Mouse (Mus musculus) c-Kit-positive CD71-positive TER-119-positive erythroid progenitor cells, embryonic 14.5 days (primary cell): ENCODE measurements around the gene Fam162b.
A peak's percentile ranks its signal among the peaks of the same experiment; 100 is the strongest.

ENCODE experiments used
- DNase-seq: peaks from one replicate; pipeline ENCODE4 v3.0.0-alpha.2; 2013; ENCODE audit warnings: low spot score

Gene Fam162b

DNA sequence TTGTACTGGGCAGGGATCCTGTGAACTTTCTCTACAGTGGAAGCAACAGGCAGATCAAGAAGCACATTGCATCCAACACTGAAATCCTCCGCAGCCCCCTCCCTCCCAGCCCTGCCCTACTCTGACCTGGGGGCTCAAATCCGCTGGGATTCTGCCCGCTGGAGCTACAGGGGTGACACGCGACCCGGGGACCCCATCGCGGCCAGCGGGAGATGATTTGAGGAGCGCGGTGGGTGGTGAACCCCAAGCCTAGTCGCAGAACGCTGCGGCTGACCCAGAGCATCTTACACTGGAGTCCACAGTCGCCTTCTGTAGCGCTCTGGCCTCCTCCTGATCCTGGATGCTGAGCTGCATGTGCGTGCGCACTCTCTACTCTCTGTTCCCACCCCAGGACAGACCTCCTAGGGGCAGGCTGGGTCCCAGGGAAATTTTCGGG, at the start of gene Fam162b:
Fam162b (minus strand) TSS at position 379 of the 436 bp plus-strand sequence.
- DNase-seq, result no peak

DNA sequence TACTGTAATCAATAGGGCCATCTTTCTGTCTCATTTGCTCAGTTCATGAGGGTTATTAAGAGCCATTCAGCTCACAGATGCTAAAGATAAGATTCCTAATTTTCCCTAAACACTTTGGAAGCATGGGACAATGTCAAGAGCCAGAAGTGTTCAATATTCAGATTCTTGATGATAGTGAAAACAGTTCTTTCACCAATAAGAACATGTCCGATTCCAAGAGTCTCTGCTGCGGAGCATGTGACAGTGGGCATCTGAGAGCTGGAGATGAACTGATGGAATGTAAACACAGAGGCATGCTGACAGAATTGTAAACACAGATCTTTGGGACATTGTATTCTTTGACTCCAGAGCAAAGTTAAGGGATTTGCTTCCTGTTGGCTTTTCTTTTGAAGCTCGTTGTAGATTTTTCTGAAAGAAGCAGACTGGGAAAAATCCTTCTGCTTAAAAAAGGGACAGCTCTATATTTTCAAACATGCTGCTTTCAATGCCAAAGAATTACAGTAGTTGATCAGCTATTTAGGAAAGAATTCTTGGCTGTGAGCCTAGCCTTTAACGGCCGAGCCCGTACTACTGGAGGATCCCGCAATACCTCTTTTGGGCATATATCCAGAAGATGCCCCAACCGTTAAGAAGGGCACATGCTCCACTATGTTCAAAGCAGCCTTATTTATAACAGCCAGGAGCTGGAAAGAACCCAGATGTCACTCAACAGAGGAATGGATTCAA, 41.3 kb upstream of the Fam162b start, which contains the start of gene Gprc6a:
Gprc6a (minus strand) TSS at position 51 of the 726 bp plus-strand sequence.
- no peak for DNase-seq

DNA sequence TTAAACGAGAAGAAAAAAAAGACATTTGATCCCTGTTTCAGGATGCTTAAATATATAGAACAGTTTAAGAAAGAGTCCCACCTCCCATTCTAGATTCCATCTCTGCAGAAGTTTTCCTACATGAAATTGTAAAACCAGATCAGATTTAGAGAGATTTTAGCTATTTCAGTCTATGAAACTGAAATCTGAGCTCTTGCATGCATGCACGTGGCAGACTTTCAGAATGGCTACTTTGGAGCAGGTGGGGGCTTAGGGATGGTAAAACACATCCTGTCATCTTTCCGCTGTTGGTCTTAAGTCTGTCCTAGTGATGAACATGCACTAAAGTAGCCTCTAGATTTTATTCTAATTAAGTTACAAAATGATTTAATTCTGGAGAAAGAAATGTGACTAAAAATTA, 30.9 kb upstream of the Fam162b start:
- DNase-seq, result no peak

DNA sequence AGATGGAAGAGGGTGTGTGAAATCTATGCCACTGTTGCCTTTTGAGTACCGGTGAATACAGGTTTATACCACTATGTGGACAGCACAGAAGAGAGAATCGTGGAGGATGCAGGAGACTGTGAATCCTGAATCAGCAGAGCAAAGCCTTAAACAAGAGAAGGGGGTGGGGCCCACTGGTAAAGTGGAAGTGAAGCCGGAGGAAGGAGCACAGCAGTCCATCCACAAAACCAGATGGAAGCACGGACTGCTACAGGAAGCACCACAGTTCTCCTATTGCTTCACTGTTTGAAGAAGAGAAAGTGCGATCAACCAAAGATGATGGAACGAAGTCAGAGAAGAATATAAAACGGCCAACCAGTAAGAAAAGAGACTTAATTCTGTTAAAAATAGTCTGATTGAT, 29.8 kb upstream of the Fam162b start:
- no peak for DNase-seq

DNA sequence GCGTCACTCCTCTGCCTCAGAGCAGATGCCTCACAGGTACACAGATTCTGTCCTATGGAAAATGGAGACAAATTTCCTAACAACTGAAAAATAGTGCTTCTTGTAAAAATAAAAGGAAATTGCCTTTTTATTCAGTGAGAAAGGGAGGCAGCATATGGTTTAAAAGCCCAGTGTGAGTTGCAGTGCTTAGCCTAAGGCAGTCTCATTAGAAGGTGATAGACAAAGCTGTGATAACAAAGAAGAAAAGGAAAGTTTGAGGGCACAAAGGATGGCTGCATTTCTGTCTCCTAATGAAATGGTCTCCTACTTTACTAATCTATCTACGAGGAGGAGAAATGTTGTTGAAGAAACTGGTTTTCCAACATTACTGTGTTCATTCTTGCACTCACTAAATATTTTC, 28.2 kb upstream of the Fam162b start:
- no peak for DNase-seq

DNA sequence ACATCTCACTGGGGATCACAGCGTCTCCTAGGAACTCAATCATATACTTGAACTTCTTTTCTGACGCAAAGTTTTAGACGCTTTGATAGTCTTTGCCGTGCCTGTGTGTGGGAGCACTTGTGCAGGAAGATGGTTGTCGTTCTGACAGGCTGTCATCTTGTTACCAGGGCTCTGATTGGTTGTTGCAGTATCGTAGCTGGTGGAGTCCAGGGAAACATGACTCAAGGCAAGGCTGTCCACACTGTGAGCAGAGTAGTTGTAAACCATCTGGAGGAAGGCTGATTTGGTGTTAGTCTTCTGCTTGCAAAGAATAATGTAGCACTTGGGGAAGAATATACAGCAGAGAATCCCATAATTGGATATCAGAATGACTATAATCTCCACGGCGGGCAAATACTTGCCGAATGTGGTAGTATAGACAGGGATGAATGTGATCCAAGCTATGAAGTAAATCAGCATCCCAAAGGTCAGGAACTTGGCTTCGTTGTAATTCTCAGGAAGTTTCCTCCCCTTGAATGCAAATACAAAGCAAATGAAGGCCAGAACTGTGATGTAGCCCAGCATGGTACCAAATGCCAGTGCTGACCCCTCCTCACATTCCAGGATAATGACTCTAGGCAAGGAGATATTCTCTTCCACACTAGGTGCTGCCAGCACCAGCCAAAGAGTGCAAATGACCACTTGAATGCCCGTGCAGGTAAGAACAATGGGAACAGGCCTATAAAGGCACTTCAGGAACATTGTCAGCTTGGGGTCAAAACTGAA, 24.7 kb upstream of the Fam162b start:
- no peak for DNase-seq

DNA sequence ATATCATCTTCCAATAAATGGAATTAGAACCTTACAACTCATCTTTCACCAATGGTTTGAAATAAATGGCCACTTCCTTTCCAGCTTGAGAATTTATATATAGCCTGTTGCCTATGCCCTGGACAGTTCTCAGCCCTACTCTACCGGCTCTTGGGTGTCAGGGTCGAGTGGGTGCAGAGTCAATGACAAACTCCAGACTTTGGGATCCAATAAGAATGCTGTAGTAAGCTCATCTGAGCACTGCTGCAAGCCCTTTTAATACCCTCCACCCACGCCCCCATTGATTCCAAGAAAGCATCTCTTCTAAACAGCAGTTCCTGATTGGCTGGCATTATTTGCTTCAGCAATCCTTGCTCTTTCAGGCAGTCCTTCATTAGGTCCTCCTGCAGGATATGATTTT, 23.1 kb upstream of the Fam162b start:
- no peak for DNase-seq

DNA sequence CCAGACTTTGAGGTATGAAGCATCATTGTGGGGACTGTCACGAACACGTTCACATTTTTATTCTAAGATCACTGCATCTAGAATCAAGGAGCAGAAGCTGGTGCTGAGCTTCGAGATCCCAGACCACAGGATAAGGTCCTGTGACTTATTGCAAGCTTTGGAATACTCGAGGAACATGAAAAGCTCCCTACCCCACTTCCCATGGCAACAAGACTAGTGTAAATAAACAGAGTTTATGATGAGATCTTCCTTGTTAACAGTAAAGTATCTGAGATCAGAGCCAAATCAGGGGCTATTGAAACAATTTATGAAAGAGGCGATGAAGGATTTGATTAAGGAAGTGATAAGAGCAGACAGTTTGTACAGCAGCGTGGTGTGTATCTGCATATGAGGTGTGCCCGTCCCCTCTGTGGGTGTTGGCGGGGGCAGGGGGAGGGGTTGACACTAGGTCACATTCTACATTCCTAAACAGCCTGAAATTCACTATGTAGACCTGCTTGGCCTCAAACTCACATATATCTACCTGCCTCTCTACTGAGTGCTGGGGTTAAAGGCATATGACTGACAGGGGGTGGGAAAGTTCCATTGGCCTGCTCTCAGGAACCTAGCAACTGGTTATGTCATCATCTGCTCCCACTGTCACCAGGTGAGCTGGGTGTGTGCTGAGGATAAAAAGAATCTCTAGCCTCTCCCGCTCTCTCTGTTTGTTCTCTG, 21.8 kb upstream of the Fam162b start:
- no peak for DNase-seq

DNA sequence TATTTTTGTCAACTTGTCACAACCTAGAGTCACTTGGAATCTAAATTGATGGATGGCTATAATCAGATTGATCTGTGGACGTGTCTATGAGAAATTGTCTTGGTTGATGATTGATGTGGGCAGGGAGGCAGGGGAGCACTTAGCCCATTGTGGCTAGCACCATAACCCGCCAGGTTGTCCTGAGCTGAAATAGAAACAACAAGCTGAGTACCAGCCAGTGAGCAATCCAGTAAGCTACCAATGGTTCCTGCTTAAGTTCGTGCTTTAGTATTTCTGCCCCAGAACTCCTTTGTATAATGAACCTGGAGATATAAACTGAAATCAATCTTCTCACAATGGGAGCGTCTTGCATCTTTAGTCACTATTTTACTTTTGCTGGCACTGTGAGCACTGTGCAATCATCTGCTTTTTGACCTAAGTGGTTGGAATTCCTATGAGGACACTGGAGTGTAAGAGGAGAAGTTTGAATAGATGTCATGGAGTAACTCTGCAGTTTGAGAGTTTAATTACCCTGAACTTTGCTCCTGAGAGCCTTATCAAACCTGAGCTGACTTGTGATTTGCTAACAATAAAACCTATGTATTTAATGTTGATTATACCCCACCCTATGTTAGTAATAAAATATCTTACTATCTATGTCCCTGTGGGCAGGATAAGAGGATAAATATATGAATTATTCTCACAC, 19.6 kb upstream of the Fam162b start:
- no peak for DNase-seq

DNA sequence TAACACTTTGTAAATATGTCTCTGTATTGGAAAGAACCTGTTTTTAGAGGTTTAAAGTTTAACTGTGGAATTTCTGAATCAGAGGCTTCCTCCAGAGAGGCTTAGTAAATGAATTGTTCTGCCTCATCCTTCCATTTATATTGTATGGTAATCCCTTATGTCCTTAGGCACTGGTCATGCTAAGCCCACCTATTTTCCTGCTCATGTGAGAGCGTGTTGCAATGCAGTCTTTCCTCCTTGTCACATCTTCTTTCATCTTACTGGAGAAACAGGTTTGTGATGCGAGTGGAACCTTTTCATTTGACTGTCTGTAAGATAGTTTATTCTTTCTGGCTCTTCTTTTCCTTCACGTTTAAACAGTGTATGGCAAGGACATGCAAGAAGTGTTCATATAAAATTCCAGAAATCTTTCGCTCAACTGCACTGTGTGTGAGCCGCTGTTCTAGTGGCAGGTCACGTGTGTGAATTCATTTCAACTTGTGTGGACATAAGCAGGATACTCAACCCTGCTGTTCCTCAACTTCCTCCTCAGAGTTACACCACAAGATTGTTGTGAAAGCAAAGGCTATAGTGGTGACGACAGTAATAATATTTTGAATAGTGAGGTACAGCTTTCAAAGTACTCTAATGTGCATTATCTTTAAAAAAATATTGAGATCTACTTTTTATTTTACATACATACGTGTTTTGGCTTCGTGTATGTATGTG, 6.8 kb upstream of the Fam162b start:
- no peak for DNase-seq

DNA sequence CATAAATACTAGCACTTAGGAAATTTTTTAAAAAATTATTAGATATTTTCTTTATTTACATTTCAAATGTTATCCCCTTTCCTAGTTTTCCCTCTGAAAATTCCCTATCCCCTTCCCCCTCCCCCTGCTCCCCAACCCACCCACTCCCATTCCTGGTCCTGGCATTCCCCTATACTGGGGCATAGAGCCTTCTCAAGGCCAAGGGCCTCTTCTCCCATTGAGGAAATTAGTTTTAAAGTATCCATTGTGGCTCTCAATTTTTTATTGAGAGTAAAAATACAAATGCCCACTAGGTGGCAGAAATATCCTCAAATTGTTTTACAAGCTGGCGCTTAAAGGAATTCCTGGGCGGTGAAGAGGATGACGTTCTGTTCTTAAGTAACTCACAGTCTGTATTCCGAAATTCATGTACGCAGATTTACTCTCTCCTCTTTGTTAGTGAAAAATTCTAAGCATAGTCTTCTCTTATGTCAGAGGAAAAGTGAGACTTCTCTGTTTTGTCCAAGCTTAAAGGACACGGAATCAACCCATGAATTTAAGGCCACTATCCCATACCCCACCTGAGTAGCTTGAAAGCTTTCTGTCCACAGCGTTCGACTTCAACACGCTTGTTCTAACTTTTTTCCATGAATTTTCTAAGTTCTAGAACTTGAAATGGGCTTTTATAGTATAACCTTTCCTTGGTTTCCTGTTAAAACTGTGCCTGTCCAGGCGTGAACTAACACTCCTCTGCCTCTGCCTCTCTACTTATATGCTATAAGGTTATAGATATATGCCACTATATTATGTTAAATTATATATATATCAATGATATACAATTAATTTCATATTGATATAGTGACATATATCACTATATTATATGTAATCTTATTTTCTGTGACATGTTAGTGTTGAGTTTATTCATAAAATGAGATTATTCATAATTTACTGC, 4.9 kb upstream of the Fam162b start:
- DNase-seq, result no peak

DNA sequence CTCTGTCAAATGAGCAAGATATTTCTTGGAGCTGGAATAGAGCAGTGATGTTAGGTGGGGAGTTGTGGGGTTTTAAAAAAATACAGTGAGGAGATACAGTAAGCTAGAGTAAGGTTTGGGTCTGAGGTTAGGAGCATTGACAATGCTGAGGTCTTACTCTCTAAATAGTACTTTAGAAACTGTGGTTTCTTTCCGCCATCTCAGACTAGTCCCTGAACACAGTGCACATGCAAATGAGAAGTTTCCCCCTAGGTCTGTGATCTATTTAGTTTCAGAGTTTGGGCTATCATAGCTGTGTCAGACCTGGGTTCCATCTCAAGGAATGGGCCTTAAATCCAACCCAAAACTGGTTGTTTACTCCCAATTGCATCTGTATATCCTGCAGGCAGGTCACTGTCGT, 1.3 kb upstream of the Fam162b start:
- DNase-seq, result no peak

DNA sequence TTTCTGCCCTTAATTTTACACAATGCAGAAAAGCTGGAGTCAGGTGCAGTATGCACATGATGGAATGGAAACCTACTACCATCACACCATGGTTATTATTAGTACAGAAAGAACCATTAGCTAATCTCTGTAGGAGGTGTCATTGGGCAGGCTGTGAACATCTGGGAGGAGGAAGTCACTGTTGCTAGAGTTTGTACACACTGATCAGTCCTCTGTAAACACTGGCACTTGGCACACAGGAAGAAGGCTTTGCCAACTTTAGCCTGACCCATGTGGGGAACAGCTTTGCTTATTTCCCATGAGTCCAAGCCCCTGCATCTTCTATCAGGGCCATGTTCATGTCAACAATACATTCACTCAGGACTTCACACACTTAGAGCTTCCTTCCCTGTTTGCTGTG, 5.4 kb downstream of the Fam162b start:
- DNase-seq, result no peak

DNA sequence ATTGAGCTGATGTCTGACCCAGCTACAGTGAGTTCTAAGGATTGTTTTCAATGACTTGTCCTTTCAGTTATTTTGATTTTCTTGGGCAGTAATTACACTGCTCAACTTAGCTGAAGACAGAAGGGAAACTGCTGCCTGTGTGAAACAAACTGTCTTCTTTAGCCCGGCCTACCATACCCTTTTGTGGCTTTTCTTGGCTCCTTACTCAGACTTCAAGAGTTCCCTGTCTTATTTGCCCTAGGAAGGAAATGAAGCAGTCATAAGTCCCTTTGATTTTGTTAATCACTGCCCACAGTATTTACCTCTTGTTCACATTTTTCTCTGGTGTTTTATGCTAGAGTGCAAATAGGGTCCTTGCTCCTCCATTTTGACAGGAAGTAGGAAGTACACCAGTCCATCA, 5.9 kb downstream of the Fam162b start:
- DNase-seq, result no peak

DNA sequence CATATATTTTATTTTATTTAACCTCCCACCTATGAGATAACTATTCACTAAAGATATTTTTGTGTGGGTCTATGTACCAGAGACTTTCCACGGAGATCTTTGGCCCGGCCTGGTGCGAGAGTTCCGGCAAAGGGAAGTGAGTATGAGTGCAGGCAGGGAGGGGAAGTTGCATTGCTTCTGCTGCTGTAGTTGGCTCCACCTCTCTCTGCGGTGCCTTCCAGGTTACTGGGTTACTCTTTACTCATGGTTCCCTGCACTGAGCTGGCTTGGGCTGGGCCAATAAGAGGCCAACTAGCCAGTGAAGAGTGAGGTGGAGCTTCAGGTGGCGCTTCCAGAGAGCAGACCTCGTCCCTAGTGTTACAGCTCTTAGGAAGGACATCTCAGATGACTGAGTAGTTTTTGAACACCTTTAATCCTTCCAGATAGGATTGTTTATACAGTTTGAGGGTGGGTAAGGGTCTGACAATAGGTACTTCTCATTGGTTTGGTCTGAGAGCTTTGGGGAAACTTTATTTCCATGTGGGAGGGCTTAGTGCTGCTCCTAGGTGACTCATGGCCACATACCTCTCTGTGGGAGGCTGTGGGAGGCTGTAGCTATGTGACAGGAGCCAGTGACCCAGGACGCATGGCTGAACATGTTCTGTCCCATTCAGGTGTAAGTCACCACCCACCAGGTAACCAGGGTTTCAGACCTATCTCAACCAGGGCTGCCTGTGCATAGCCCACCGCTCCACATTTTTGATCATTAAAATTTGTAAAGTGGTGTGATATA, 18.9 kb downstream of the Fam162b start:
- no peak for DNase-seq

DNA sequence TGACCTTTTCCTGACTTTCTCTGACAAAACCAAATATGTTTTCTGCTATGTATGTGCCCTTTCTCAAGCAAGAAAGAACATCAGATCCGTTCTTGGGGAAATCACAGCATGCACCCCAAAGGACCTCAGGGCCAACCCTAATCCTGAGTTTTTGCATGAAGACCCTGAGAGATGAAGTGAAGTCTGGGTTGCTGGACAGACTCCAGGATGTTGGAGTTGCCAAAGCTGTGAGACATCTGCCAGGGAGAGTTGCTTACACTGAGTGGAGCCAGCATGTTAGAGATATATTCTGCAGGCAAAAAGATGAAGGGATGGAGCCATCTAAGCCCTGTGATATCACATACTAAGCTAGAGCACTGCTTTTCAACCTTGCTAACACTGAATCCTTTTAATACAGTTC, 34.3 kb downstream of the Fam162b start:
- no peak for DNase-seq

DNA sequence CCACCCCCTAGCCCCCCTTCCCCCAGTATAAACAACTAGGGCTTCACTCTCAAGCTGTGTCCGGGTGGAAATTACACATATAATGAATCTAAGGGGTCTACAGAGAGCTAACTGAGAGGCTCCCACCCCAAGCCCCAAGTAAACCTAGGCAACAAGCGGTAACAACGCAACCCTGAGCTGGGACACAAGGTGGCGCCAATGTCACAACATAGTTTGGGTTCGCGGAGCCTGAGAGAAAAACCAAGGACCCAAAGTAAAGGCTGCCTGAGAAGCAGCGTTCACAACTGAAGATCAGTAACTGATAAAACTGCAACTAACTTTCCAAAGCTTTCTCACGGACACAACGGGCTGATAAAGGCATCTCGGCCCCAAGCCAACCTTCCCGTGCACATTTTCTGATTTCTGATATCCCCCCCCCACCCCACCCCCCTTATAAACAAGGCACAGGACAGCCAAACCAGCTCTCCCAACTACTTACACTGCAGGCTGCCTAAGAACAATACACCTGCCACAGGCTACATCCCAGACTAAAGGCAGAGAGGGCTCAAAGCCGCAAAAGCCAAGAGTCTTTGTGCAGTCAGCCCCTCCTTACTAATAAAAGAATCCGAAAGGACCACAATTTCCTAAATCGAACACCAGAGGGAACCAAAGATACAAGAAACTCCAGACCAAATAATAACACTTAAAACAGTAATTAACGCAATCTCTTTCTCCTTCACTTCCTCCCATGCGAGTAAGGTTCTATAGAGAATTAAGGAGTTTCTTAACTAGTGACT, 36.8 kb downstream of the Fam162b start:
- DNase-seq, result peak; percentile 38
